Mouse (Mus musculus): ENCODE measurements around the gene Chdh.

Chdh gene

GRCm38 (mm10) chr14:30014487-30014886, 5.7 kb downstream of the Chdh start:
- DNase-seq: no peak

- DNase-seq: no peak
Observed at GRCm38 (mm10) chr14:30015008-30015407, 6.2 kb downstream of the Chdh start.

GRCm38 (mm10) chr14:30016666-30017065, 7.8 kb downstream of the Chdh start:
- no peak for DNase-seq

- DNase-seq: no peak
Observed at GRCm38 (mm10) chr14:30017794-30018462, 9.1 kb downstream of the Chdh start.

GRCm38 (mm10) chr14:30018463-30018801, 9.6 kb downstream of the Chdh start:
- no peak for DNase-seq

GRCm38 (mm10) chr14:30018846-30019245, 10.0 kb downstream of the Chdh start:
- DNase-seq: no peak

GRCm38 (mm10) chr14:30019375-30019774, 10.6 kb downstream of the Chdh start:
- no peak for DNase-seq

GRCm38 (mm10) chr14:30019792-30020575, 11.2 kb downstream of the Chdh start:
- DNase-seq: no peak

- DNase-seq: no peak
Observed at GRCm38 (mm10) chr14:30022471-30022870, 13.6 kb downstream of the Chdh start.

GRCm38 (mm10) chr14:30024387-30024786, 15.6 kb downstream of the Chdh start:
- DNase-seq: no peak

GRCm38 (mm10) chr14:30027378-30027777, 18.6 kb downstream of the Chdh start:
- peak in 1 of 2 experiments; percentile 42 for DNase-seq

- no peak for DNase-seq
Observed at GRCm38 (mm10) chr14:30033405-30033804, 24.6 kb downstream of the Chdh start.

- DNase-seq: no peak
Observed at GRCm38 (mm10) chr14:30038431-30038830, 29.6 kb downstream of the Chdh start.

- no peak for DNase-seq
Observed at GRCm38 (mm10) chr14:30039413-30039812, 30.6 kb downstream of the Chdh start.

GRCm38 (mm10) chr14:30041836-30042235, 33.0 kb downstream of the Chdh start:
- no peak for DNase-seq

- DNase-seq: no peak
Observed at GRCm38 (mm10) chr14:30043356-30043940, 34.6 kb downstream of the Chdh start.

GRCm38 (mm10) chr14:30045239-30045638, 36.4 kb downstream of the Chdh start:
- no peak for DNase-seq

GRCm38 (mm10) chr14:30045704-30046220, 36.9 kb downstream of the Chdh start:
- DNase-seq: no peak

GRCm38 (mm10) chr14:30046976-30047375, 38.2 kb downstream of the Chdh start:
- no peak for DNase-seq

GRCm38 (mm10) chr14:30048049-30048448, 39.2 kb downstream of the Chdh start:
- DNase-seq: no peak

GRCm38 (mm10) chr14:30050280-30050679, 41.5 kb downstream of the Chdh start:
- DNase-seq: no peak

GRCm38 (mm10) chr14:30054922-30055321, 46.1 kb downstream of the Chdh start:
- no peak for DNase-seq

GRCm38 (mm10) chr14:30056031-30056766, 47.4 kb downstream of the Chdh start:
- DNase-seq: peak; percentile 48 to 81

Measured in lung, postnatal 4 days (tissue).